Mouse (Mus musculus): Measurements from ENCODE around the gene Nthl1.
A peak's percentile ranks its signal among the peaks of the same experiment; 100 is the strongest.

Nthl1 gene

GRCm38 (mm10) chr17:24632167-24632812 is at the start of gene Nthl1, which contains the start of gene Tsc2:
TSS of gene Nthl1 (plus strand) at chr17:24632680.
TSS of gene Tsc2 (minus strand) at chr17:24632630.
- DNase-seq (ENCODE audit: low read depth, low spot score) = peak; percentile 61

DNA sequence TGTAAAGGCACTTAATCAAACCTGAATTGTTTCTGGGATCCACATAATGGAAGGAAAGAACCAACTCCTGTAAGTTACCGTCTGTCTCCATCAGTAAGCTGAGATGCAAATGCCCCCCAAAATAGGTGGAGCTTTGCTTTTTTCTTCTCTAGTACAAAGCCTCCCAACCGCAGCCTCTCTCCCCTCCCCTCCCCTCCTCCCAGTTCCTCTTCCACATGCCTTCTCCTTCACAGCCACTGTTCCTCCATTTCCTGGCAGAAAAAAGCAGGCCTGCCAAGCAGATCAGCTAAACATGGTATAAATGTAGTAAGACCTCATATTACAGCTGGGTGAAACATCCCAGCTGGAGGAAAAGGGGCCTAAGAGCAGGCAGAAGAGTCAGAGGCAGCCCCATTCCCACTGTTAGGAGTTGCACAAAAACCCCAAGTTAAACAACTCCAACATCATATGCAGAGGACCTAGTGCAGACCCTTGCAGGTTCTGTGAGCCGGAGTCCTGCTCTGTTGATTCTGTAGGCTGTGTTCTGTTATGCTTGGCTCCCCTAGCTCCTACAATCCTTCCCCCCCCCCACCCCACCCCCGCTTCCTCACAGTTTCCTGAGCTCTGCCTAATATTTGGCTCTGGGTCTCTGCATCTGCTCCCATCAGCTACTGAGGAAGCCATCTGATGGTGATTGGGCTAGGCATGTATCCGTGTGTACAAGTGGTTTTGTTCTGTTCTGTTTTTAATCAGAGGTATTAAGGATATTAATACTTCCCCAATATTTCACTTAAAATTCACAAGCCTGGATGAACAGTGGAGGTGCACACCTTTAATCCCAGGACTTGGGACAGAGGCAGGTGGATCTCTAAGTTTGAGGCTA is 48.6 kb upstream of the Nthl1 start:
- DNase-seq (ENCODE audit: low read depth, low spot score) = no peak

- DNase-seq (ENCODE audit: low read depth, low spot score) = no peak
Measured at GRCm38 (mm10) chr17:24584520-24584919, 48.0 kb upstream of the Nthl1 start.

- DNase-seq (ENCODE audit: low read depth, low spot score) = no peak
Measured at GRCm38 (mm10) chr17:24586532-24586931, 45.9 kb upstream of the Nthl1 start.

DNA sequence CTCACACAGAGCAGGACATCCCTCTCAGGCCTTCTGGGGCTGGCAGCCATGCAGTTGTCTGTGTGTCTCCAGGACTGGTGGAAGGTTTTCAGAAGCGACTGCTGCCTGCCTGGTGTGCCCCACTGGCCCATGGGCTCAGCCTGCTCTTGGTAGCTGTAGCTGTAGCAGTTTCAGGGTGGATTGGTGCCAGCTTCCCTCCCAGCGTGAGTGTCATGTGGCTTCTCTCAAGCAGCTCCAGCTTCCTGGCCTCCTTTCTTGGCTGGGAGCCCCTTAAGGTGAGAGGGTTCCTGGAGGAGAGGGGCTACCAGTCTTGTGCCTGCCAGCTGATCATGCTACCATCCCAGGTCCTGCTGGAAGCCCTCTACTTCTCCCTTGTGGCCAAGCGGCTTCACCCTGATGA is 41.5 kb upstream of the Nthl1 start:
- DNase-seq (ENCODE audit: low read depth, low spot score) = no peak

- DNase-seq (ENCODE audit: low read depth, low spot score) = no peak
Measured at GRCm38 (mm10) chr17:24591695-24592094, 40.8 kb upstream of the Nthl1 start.

DNA sequence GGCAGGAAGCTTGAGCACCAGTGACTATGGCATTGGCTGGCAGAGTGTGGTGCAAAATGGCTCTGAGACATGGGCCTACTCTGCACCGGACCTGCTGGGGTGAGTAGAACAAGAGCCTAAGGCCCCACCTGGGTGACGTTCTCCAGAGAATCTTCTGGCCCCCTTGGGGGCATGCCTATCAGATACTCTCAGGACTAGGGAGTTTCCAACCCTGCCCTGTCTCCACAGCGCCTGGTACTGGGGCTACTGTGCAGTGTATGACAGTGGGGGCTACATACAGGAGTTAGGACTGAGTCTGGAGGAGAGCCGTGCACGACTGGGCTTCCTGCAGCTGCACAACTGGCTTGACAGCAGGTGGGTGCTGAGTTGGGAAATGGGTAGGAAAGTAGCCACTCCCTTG is 39.2 kb upstream of the Nthl1 start:
- DNase-seq (ENCODE audit: low read depth, low spot score) = no peak

DNA sequence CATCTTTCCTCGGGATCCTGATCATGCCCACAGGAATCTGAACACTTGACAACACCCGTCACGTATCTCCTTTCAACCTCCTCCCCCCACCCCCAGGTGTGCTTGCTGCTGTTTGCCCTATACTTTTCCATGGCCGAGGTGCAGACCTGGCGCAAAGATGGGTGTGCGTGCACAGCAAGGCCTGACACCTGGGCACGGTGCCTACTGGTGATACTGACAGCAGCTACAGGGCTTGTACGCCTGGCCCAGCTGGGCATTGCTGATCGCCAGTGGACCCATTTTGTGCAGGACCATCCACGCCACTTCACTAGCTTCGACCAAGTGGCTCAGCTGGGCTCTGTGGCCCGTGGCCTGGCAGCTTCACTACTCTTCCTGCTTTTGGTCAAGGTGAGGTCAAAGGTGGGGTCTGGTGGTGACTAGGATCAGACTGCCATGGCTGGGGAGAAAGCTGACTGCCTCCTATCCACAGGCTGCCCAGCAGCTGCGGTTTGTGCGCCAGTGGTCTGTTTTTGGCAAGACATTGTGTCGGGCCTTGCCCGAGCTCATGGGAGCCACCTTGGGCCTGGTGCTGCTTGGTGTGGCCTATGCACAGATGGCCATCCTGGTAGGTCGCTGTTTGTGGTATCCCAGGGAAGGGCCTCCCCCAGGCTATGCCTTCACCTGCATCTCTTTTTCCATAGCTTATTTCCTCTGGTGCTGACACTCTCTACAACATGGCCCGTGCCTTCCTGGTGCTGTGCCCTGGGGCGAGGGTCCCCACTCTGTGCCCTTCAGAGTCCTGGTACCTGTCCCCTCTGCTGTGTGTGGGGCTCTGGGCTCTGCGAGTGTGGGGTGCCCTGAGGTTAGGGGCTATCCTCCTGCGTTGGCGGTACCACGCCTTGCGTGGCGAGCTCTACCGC is 38.2 kb upstream of the Nthl1 start:
- DNase-seq (ENCODE audit: low read depth, low spot score) = no peak

- DNase-seq (ENCODE audit: low read depth, low spot score) = no peak
Measured at GRCm38 (mm10) chr17:24595126-24596072, 37.1 kb upstream of the Nthl1 start.

GRCm38 (mm10) chr17:24596073-24596466 is 36.4 kb upstream of the Nthl1 start:
- no peak for DNase-seq (ENCODE audit: low read depth, low spot score)

- DNase-seq (ENCODE audit: low read depth, low spot score) = no peak
Measured at GRCm38 (mm10) chr17:24596471-24597183, 35.9 kb upstream of the Nthl1 start.

DNA sequence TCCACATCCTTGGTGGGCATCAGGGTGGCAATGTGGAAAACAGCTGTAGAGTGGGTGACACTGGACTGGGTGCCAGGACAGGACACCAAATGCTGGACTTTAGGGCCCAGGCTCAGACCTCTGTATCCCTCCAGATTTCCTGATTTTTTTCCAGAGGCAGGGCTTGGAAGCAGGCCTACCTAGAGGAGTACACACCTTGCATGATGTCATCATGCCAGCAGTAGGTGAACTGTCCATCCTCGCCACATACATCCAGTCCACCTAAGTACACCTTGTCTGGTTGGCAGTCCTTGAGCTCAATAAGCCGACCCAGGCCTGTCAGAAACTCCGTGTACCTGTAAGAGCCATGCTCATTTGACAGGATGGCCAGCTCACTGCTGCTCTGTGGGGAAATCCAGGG is 34.5 kb upstream of the Nthl1 start:
- DNase-seq (ENCODE audit: low read depth, low spot score) = no peak

DNA sequence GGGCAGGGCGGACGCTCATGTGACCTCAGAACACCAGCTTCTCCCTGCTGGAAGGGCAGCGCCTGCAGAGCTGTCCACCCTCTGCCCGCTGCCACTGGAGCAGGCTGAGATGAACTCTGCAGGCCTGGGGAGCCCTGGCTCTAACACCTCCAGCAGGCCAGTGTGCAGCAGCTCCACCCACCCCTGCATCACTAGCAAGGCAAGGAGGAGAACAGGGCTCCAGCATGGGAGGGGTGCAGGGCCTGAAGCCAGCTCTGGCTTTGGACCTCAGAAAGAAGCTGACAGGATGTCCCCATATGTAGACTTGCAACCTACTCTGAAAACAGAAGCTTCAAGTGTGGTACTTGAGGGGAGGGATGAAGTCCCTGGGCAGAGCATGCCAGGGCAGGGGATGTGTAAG is 32.0 kb upstream of the Nthl1 start:
- no peak for DNase-seq (ENCODE audit: low read depth, low spot score)

- no peak for DNase-seq (ENCODE audit: low read depth, low spot score)
Measured at GRCm38 (mm10) chr17:24603961-24604360, 28.5 kb upstream of the Nthl1 start.

- no peak for DNase-seq (ENCODE audit: low read depth, low spot score)
Measured at GRCm38 (mm10) chr17:24604557-24604956, 27.9 kb upstream of the Nthl1 start.

- no peak for DNase-seq (ENCODE audit: low read depth, low spot score)
Measured at GRCm38 (mm10) chr17:24608370-24608769, 24.1 kb upstream of the Nthl1 start.

DNA sequence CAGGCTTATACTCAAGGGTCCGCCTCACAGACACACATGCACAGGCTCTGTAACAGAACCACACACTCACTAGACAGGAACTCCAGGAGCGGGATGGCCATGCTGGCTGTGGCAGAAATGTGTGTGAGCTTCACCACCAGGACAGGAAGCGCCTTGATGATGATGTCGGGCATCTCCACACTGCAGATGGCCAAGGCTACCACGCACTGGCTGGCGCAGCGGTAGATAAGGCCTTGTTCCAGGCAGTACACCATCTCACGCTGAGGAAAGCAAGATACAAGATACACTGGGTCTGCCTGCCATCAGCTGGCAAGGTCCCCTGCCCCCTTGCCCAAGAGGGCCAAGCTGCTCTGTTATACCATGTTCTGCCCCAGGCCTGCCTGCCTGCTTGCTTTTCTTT is 23.6 kb upstream of the Nthl1 start:
- no peak for DNase-seq (ENCODE audit: low read depth, low spot score)

- DNase-seq (ENCODE audit: low read depth, low spot score) = no peak
Measured at GRCm38 (mm10) chr17:24610711-24611110, 21.8 kb upstream of the Nthl1 start.

DNA sequence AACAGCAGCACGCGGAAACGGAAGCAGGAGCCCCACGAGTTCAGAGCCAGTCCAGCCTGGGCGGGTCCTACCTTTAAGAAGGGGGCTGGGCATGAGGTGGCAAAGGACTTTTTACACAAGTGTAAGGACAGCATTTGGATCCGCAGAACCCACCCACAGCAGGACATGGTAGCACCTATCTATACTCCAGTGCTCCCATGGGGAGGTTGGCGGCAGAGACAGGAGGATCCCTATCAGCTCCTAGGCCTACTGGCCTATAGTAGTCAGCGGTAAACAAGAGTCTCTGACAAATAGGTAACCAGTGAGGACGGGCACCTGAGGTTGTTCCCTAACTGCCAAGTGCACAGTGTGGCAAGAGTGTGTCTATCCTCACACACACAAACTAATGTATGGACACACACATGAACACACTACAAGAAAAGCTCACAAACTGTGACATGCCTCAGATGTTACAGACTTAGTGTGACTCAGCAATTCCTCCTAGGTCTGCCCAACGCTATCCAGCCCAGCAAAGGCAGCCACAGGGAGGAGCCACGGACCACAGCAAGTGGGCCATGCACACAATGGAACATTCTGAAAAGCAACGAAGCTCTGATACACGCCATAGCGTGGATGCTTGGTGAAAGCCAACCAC is 14.8 kb upstream of the Nthl1 start:
- DNase-seq (ENCODE audit: low read depth, low spot score) = no peak

DNA sequence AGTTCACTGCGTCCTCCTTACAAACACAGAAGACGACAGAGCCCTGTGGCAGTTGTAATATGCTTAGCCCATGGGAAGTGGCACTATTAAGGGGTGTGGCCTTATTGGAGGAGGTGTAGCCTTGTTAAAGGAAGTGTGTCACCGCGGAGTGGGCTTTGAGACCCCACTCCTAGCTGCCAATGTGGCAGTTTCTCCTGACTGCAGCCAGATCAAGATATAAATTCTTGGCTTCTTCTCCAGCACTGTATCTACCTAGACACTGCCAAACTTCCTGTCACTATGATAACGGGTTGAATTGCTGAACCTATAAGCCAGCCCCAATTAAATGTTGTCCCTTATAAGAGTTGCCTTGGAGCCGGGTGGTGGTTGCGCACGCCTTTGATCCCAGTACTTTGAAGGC is 7.0 kb upstream of the Nthl1 start:
- DNase-seq (ENCODE audit: low read depth, low spot score) = no peak
